Mouse (Mus musculus): ENCODE data around the gene Palmd.

Palmd gene

DNA sequence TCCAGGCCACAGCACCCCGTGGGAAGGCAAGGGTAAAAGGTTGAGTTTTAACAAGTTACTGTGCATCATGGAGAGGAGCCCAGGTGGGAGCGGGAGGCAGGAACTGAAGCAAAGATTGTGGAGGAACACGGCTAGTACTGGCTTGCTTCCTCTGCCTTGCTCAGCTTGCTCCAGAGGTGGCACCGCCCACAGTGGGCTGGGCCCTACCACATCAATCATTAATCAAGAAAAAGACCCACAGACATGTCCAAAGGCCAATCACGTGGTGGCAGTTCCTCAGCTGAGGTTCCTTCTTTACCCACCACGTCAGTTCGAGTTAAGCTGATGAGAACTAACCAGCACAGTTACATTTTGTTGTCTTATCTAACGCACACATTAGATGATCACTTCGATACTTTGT, 75.9 kb downstream of the Palmd start:
- no peak for DNase-seq (ENCODE audit: low read depth, low spot score)

DNA sequence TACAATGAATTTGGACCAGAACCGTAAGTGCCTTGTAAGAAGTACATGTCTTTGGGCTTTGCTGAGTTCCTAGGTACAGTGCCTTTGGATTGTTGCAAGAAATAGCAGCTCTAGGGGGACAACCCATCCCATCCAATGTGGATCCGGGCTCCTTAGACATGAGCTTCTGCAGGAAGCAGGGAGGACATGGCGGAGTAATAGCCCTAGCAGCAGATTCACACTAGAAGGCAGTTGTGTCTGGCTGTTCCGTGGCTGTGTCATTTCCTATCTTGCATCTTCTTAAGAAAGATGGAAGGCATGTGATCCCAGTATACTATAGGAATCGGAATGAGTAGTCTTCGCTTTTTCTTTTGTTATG, 76.6 kb downstream of the Palmd start:
- no peak for DNase-seq (ENCODE audit: low read depth, low spot score)

- DNase-seq (ENCODE audit: low read depth, low spot score): no peak
Measured at GRCm38 (mm10) chr3:116891436-116892205, 77.2 kb downstream of the Palmd start.

GRCm38 (mm10) chr3:116890576-116890975, 78.2 kb downstream of the Palmd start:
- no peak for DNase-seq (ENCODE audit: low read depth, low spot score)

DNA sequence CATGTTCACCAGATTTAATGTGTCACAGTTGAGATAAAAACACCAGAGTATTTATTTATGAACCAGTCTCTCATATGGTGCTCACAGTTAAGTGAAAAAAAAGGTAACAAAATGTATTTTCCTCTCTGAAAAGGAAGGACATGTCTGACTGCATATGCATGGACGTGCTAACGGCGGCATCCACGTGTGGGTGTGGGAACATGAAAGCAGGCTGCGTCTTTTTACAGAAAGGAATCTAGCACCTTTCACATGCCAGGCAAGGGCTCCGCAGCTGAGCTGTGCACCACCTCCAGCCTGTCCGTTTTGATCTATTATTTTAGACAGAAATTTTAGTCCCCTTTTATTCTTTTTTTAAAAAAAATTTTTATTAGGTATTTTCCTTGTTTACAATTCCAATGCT, 79.4 kb downstream of the Palmd start:
- DNase-seq (ENCODE audit: low read depth, low spot score): no peak

DNA sequence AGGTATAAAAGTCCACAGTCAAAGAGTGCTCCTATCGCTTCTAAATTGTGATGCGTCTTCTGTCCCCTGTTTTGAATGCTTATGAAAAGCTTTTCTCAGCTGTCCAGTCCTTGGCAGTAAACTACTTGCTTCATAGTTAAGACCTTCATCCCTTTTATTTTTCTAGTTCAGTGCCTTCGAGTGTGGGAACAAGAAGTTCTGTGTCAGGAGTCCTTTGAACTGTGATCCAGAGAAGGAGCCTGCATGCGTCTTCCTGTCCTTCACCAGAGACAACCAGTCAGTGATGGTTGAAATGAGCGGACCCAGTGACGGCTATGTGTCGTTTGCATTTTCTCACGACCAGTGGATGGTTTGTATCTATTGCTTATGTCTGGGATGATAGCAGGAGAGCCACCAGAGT, 83.8 kb downstream of the Palmd start:
- DNase-seq (ENCODE audit: low read depth, low spot score): no peak

DNA sequence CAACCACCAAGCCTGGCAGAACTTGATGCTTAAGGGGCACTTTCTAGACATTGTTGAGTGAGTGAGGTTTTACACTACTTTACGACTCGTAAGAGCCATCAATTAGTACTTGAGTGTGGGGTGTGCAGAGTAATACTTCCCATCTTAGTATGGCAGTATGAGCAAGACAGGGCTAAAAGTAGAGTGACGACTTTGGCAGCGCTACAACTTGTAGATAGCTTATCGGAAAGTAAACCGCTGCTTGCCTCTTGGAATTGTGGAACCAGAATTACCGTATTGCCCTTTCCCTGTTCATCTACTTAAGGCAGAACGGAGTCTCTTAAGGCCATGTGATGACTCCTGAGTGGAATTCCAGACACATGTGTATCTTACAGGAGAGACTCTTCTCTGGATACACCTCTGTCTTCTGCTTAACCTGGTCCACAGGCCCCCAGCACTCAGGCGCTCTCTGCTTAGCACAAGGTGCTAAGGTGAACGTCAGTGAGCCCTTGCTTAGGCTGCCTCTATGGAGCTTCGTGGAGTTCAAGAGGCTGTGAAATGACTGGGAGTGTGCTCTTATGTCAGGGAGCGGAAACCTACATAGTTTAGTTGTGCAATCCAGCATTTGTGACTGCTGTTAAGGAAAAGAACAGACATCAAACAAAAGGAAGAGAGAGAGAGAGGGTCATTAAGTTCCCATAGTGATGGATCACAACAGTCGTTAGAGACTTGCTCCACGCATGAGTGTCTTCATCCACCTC, 86.4 kb downstream of the Palmd start:
- DNase-seq (ENCODE audit: low read depth, low spot score): no peak

DNA sequence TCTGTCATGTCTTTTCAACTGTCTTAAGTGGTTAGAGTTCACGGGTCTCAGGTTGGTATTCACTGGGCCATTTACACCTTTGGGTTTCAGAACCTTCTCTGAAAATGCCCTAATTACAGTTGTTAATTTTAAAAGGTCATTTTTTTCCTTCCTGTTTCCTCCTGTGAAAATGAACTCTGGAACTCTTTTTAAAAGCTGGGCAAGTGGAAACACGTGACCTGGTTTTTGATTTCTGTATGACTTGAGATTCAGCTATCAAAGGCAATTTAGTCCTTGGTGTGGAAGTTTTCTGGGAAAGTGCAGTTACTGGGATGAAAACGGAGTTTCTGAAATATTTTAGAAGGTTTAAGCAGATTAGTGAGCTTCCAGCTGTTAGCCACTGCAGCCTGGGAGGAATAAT, 98.4 kb downstream of the Palmd start:
- DNase-seq (ENCODE audit: low read depth, low spot score): no peak
